Mouse (Mus musculus) ES-CJ7 (cell line): ENCODE results near the gene Pcare.

Experiments
- DNase-seq: peaks from one replicate; pipeline ENCODE4 v3.0.0; 2011; ENCODE audit warnings: low read depth, low spot score

Pcare gene

GRCm38 (mm10) chr17:71730655-71731054 is 22.0 kb downstream of the Pcare start:
- DNase-seq, result no peak

- no peak for DNase-seq
These were observed 31.7 kb downstream of the Pcare start for GRCm38 (mm10) chr17:71721019-71721418.

GRCm38 (mm10) chr17:71720434-71720833 is 32.3 kb downstream of the Pcare start:
- no peak for DNase-seq

DNA sequence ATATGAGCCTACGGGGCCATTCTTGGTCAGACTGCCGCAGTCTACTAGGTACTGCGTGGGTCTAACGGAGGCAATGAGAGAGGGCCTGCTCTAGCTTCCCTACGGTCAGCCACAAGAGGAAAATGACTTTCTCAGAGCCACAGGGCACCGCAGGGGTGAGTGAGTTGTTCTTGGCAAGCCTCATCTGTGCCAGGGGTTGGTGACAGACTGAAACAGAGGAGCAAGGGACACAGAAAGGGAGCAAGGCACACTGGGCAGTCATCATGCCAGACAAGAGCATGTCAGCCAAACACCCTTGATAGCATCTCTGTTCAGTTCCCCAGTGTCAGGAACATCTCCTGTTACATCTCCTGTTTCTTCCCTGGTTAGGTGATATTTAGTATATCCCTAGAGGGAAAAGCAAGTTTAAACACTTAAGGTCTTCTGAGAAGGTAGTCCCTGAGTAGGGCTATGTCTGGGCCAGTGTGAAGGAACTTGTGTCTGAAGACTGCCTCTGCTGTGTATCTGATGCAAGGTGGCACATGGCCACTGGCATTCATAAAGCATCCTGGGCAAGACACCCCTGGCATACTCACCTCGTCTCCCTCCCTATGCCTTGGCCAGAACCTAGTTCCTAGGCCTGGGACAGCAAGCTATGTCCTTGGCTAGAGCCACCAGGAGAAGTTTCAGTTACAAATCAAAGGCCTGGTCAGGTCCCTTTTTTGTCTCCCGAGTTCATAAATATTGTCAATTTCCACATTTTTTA is 34.6 kb downstream of the Pcare start:
- no peak for DNase-seq

DNA sequence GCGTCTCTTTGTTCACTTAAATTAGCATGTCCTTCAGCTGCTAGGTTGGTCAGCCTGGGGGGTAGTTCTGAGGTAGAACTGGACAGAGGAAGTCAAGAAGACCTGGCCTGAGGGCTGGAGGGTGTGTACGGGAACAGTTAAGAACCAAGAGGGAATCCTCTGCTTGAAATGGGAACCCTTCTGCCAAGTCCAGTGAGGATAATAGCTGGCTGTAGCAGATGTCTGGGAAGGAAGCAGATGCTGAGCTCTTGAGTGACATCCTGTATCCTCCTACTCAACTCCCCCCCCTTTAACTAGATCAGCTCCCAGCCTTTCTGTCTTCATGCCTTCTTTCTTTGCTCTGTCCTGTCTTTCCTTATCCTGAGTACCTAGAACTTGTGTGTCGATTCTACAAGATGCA is 37.7 kb downstream of the Pcare start:
- no peak for DNase-seq

- no peak for DNase-seq
These were observed 40.4 kb downstream of the Pcare start for GRCm38 (mm10) chr17:71712279-71712678.

- no peak for DNase-seq
These were observed 45.0 kb downstream of the Pcare start for GRCm38 (mm10) chr17:71707715-71708114.

- DNase-seq, result peak; percentile 18
These were observed 46.9 kb downstream of the Pcare start for GRCm38 (mm10) chr17:71705550-71706480.

DNA sequence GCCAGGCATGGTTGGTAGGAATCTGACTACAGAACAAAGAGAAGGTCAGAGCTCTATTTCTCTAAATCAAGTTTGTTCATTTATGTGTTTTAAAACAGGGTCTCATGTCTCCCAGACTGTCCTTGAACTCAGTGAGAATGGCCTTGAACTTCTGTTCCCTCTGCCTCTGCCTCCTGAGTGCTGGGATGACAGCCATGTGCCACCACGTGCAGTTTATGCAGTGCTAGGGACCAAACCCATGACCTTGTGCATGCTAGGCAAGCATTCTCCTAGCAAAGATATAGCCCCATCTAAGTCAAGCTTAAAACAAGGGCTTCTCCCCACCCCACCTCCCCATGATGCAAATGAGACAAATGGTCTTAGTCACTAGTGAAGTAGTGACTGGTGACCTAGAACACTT is 47.6 kb downstream of the Pcare start:
- no peak for DNase-seq

DNA sequence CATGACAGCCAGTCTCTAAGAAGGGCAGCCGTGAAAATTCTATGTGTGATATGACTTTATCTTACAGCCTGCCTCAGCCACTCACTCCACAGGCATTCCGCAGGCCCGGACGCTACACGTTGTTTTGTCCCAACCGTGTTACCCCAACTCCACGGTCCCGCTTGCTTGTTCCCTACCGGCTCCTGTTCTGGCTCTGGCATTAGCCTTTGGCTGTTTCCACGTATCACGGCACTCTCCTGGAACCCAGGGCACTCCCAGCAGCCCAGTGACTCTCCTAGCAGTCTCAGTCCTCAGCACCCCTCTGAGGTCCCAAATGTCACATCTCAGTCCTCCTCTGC is 54.1 kb downstream of the Pcare start:
- no peak for DNase-seq

DNA sequence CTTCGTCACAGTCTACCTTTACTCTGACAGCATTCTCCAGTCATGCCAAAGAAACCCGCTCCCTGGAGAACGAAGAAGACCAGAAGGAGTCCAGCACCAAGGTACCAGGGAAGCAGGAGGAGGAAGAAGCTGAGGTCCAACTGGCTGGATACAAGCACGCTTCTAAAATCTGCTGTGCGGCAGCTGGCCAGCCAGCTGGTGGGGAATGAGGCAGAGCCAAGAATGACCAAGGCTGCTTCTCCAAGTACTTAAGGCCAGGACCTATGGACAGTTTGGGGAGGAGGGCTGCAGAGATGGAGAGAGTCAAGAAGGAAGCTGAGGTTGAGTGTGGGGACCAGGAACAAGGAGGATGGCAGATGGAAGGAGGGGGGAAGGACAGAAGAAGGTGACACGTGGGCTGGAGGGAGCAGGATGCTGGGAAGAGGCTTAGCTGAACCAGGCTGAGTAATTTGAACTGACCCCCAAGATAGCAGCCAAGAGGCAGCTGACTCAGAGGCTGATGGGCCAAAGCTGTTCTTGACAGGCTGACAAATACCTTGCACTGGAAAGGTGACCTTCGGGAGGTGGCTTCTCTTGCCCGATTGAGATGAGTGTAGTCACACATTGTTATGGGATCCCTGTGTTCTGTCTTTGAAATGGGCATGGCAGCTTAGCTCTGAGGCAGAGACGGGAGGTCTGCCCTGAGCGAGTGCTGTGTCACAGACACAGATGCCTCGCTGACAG is 54.6 kb downstream of the Pcare start:
- no peak for DNase-seq

GRCm38 (mm10) chr17:71696396-71696795 is 56.3 kb downstream of the Pcare start:
- DNase-seq, result no peak

GRCm38 (mm10) chr17:71695716-71696315 is 56.9 kb downstream of the Pcare start:
- no peak for DNase-seq

- DNase-seq, result no peak
These were observed 57.5 kb downstream of the Pcare start for GRCm38 (mm10) chr17:71695151-71695550.

- DNase-seq, result peak; percentile 79
These were observed 58.9 kb downstream of the Pcare start for GRCm38 (mm10) chr17:71693780-71694179.
